Mouse (Mus musculus): ENCODE results near the gene Gm8765. TPM values are rescaled to one million over a fixed set of nuclear protein-coding genes. Genes with fewer than 3 reads are reported as not detected.
"Not testable (repeated sequence)": the region's sequence is repeated elsewhere in the genome, so short reads cannot be mapped to it uniquely, and the experiment has no call there.

The Gm8765 gene
- polyA plus RNA-seq (2016; fragmentation: Nextera tagmentation; extraction: Ambion mirVana): not detected in 2 replicates

- DNase-seq (ENCODE audit: low spot score); H3K9me3 ChIP-seq (replicated peaks); H3K27ac ChIP-seq; H3K36me3 ChIP-seq; H3K27me3 ChIP-seq (ENCODE audit: low read depth, poor library complexity, severe bottlenecking); H3K4me1 ChIP-seq; H3K4me3 ChIP-seq: not testable (repeated sequence)
- 50% methylated on average over 1 of the region's 2 CpGs for WGBS
These were observed at the start of gene Gm8765 for GRCm38 (mm10) chr13:50698012-50698411. Gm8765 (plus strand) TSS chr13:50698312.

GRCm38 (mm10) chr13:50648771-50649170 is 49.3 kb upstream of the Gm8765 start:
- 85% methylated on average over 2 of the region's 2 CpGs for WGBS
- not testable (repeated sequence) for H3K9me3 ChIP-seq (replicated peaks); H3K27ac ChIP-seq; DNase-seq (ENCODE audit: low spot score); H3K4me1 ChIP-seq; H3K36me3 ChIP-seq; H3K4me3 ChIP-seq; H3K27me3 ChIP-seq (ENCODE audit: low read depth, poor library complexity, severe bottlenecking)

- not testable (repeated sequence) for H3K9me3 ChIP-seq (replicated peaks); DNase-seq (ENCODE audit: low spot score); H3K36me3 ChIP-seq; H3K27me3 ChIP-seq (ENCODE audit: low read depth, poor library complexity, severe bottlenecking); H3K27ac ChIP-seq; H3K4me1 ChIP-seq; H3K4me3 ChIP-seq
These were observed 52.2 kb downstream of the Gm8765 start for GRCm38 (mm10) chr13:50750282-50750681.

GRCm38 (mm10) chr13:50751732-50752131 is 53.6 kb downstream of the Gm8765 start:
- no peak overlapping the region for H3K4me3 ChIP-seq
- WGBS: 89% methylated on average over 2 of the region's 2 CpGs
- H3K36me3 ChIP-seq: no peaks in the 10 kb centered on the region
- no peak overlapping the region for H3K27ac ChIP-seq
- DNase-seq (ENCODE audit: low spot score): no peak
- 0 out of 2 replicates have a peak, but pooled peaks cover 5% of the 10 kb centered on the region for H3K4me1 ChIP-seq
- H3K27me3 ChIP-seq (ENCODE audit: low read depth, poor library complexity, severe bottlenecking): no peaks in the 10 kb centered on the region
- H3K9me3 ChIP-seq (replicated peaks): no peaks in the 10 kb centered on the region

GRCm38 (mm10) chr13:50752961-50753360 is 54.8 kb downstream of the Gm8765 start:
- H3K4me3 ChIP-seq; H3K4me1 ChIP-seq; DNase-seq (ENCODE audit: low spot score); H3K36me3 ChIP-seq; H3K9me3 ChIP-seq (replicated peaks); H3K27ac ChIP-seq; H3K27me3 ChIP-seq (ENCODE audit: low read depth, poor library complexity, severe bottlenecking): not testable (repeated sequence)

Small RNA genes lying within 50 kb of the gene (microRNA-seq; reads per million reads assigned to microRNA genes)
- gene Gm23952: not detected

Other genes with a start within 250 kb of the Gm8765 start
- gene Nutm2, start 231.0 kb upstream of the Gm8765 start, polyA plus RNA-seq (2016; fragmentation: Nextera tagmentation; extraction: Ambion mirVana): not detected in 2 replicates
- not detected in 2 replicates for gene Gm904, start 55.1 kb upstream of the Gm8765 start, polyA plus RNA-seq (2016; fragmentation: Nextera tagmentation; extraction: Ambion mirVana)

All from limb, embryonic 10.5 days (tissue).